Mouse (Mus musculus) ES-CJ7 (cell line): ENCODE results near the gene Rfk.

Source experiments
- DNase-seq: peaks from one replicate; pipeline ENCODE4 v3.0.0; 2011; ENCODE audit warnings: low read depth, low spot score

Rfk gene

DNA sequence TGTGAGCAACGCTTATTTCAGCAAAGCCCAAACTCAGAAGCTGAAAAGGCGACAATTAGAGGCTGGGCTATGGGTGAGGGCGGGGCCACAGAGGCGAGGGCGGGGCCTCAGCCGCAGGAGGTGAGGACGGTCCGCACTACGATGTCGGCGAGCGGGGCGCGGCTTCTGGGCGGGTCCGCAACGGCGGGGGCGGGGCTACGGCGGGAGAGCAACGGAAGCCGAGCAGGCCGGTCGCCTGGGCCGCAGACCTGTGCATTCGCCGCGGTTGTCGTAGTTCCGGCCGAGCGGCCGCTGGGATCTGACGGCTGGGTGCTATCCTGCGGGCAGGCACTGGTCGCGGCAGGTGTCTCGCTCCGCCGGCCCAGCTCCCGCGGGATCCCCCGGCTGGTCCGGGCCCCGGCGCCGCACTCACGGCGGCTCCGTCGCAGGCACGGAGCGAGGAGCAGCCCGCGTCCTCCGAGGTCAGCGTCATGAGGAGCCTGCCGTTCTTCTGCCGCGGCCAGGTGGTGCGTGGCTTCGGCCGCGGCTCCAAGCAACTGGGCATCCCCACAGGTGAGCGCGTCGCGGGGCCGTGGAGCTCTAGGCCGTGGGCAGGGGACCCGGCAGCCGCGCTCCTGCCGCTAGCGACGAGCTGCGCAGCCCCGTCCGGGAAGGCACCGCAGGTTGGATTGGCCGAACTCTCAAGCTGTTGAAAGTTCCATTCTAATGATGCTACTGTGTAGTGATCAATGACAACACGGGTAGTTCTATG lies at the start of gene Rfk:
Gene Rfk (plus strand): TSS at position 203 of the 751 bp plus-strand sequence.
- DNase-seq, result peak; percentile 89

DNA sequence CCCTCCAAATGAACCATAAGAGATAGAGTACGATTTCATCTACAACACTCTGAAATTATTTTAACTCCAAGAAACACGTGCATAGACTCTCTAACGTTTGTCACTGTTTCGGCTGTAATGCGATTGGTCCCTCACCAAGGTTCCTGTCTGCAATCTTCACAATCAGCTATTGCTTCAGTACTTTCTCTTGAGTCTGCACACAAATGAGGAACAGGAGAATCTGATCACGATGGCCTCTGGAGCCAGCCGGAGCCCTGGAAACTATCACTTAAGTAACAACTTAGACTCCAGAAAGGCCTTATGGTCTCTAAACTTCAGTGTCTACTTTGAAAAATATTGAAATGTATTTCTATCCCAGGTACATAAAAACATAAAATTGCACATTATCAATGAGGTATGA lies 49.0 kb upstream of the Rfk start:
- no peak for DNase-seq

DNA sequence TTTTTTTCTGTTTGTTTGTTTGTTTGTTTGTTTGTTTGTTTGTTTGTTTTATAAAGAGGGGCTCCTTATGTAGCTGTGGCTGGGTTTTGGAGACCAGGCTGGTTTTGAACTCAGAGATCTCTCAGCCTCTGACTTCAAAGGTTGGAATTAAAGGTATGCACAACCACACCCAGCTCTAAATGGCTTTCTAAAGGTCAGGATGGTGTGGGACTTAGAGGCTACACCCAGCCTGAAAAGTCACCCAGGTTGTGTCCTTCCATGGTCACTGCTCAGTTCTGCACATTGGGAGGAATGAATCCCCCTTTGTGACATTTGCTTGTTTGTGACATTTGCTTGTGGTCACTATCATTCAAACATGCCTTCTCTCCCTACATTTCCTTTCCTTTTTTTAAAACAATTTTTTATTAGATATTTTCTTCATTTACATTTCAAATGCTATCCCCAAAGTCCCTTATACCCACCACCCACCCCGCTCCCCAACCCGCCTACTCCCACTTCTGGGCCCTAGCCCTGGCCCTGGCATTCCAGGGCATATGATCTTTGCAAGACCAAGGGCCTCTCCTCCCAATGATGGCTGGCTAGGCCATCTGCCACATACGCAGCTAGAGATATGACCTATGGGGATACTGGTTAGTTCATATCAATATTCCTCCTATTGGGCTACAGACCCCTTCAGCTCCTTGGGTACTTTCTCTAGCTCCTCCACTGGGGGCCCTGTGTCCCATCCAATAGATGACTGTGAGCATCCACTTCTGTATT lies 46.9 kb upstream of the Rfk start:
- peak; percentile 61 for DNase-seq

DNA sequence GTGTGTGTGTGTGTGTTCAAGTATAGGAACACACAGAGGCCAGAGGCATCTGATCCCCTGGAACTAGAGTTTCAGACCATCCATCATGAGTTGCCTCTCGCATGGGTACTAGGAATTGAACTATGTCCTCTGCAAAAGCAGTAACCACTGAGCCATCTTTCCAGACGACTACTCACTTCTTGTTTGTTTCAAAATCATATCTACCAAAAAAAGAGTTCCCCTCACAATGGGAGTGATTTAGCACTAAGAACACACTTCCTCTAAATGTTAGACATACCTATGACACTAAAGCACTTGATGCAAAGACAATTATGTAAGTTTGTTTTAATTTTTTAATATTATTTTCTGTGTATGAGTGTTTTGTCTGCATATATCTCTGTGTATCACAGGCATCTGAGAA lies 46.0 kb upstream of the Rfk start:
- DNase-seq, result no peak

DNA sequence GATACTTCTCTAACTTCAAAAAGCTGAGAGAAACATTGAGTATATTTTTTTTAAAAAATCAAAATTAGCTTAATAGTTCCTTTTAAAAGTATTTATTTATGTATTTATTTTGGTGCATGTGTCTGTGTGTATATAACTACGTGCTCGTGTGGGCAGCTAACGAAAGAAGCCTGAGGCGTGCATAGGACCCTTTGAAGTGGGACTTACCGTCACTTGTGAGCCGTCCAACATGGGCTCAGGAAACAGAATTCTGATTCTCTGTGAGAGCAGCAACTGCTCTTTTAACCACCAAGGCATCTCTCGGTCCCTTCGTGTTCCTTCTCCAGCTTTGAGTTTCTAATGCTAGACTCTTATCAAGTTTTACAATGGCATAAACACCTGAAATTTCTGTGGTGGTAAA lies 40.1 kb upstream of the Rfk start:
- no peak for DNase-seq

DNA sequence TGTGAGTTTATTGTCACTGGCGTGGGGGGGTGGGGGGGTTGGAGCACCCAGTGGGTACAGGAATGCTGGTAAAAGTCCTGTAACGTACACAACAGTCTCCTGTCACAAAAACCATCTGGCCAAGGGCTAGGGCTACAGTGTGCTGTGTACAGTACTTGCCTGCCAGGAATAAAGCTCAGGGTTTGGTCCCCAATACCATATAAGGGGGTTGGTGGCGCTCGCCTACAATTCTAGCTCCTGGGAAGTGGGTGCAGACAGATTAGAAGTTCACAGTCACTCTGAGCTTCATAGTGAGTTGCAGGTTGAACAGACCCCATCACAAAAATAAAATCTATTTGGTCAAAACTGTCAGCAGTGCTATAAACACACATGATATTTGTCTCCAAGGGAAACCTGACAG lies 39.5 kb upstream of the Rfk start:
- DNase-seq, result no peak

DNA sequence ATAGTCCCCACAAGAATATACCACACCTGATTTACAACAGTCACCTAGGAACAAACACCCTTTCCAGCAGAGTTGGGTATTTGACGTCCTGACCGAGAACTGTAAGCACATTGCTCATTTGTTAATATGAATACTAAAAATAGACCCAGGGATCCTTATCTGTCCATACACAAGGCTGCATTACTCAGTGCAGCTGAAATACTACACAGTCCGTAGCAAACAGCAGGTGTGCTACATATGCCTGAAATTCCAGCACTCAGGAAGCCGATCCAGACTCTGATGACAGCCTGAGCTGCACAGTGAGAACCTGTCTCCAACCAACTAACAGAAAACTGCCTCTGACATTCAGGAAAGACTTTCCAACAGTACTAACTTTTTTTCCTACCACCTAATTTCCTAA lies 39.0 kb upstream of the Rfk start:
- DNase-seq, result no peak

DNA sequence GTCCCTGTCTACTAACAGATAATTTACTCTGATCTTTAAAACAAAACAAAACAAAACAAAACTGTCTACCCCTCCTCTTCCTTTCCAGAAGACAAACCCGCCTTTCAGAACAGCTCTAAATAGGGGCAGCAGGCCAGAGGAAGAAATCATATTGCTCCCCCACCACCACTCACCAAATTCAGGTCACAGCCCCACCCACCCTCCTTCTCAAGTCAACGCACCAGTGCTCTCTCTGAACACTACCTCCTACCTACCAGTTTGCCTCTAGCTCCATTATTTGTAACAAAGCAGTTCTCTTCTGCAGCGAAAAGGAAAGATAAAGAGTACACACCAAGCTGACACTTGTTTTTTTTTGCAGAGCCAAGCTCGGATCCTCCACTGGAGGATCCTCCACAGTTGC lies 38.5 kb upstream of the Rfk start:
- peak; percentile 13 for DNase-seq

DNA sequence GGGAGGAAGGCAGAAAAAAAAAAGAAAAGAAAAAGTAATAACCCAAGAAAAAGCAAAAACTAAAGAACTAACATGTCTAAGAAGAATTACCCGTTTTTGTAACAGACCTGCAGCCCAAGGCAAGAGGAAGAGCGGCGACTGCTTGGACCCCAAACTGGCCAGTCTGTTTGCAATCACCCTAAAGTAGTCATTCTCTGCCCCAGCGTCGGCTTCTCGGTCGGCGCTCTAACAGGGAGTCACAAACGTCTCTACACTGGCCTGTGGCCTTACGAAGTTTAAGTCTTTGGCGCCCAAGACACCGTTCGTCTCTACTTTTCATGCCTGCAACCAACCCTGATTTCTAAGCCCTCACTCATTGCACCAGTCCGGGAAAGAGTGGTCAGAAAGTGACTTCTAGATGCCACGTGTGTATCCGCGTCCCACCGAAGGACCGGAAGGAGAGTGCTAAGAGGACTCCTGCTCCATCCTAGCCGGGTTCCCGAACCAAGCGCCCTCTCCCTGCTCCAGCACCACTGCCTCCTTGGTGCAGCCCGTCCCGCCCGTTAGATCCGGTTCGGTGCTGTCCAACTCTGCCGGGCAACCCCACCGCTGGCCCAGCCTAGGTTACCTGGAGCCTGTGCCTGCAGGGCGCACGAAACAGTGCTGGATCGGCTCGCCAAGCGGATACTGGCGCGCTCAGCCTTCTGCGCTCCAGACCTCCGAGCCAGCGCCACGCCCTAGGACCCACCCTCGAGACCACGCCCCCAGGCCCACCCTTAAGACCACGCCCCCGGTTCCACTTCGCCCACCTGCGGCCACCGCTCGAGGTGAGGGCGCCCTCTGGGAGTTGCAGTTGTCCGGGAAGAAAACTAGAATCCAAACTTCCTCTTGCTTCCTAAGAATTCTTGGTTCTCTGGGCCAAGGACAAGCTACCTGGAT lies 37.6 kb upstream of the Rfk start:
- peak; percentile 86 for DNase-seq

DNA sequence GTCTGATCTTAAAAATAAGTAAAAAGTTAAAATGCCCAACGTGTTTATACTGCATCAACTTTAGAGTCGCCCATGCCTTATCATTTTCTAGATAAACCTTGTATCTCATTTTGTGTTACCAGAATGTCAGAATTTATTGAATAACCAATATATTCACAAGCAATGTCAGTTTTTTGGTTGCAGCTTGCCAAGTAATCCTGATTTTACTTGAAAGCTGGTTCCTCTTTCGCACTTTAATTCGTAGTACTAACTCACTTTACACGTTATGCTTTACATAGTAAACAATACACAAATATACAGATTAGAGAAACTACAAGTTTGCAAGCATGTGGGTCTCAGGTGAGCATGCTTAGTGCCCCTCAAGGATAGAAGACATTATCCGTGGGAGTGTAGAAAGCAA lies 36.9 kb upstream of the Rfk start:
- DNase-seq, result no peak

DNA sequence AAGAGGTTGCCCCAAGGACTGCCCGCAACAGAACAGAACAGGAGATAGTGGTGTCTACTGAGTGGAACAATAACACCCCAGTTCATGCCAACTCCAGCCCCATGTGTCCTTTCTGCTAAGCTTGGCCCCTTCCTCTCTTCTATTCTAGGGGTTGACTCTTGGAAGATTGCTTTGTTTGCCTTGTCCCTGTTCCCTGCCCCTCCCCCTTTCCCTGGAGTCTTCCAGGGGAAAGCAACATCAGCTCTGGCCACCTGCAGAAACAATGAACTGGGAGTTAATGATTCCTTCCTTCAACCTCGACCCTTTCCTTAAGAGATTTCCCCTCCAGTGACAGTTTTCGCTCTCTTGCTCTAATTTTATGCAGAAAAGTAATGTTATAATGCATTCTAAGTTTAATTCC lies 36.5 kb upstream of the Rfk start:
- DNase-seq, result no peak

DNA sequence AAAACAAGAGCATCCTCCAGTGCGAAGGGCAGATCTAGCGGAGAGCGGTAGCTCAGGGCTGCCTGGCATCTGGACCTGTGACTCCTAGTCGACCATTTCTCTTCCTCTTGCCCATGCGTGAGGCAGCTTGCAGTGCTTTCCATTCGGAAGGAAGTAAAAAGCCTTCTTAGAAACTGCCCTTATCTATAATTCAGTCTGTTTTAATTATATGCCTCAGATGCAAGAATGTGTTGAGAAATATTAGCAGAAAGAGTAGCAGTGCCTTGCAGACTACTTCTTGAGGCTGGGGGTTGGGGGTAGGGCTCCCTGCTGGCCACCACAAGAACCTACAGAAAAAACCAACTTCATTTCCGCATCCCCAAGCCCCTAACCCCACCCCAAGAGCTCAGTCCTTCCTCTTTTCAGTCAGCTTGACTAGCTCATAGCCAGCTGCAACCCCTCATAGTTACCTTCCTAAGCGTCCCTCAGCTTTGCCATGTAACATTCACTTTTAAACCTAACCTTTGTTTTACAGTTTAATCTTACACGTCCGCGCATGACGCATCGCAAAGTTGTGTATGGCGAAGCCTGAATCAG lies 34.4 kb upstream of the Rfk start:
- no peak for DNase-seq

DNA sequence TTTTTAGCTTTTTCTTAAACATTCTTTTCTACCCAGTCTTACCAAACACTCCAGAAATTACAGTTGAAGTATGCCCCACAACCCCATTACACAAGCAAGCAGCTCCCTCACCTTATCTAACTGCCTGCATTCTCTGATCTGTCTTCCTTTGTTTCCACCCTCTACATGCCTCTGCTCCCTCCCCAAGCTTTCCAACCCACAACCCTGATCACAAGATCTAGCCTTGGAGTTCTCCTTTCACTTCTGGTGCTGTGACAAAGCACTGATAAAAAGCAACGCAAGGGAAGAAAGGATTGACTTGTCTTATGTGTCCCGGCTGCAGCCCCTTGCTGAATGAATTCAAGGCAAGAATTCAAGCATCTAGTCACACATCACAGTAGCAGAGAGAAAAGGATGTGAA lies 32.7 kb upstream of the Rfk start:
- DNase-seq, result no peak

DNA sequence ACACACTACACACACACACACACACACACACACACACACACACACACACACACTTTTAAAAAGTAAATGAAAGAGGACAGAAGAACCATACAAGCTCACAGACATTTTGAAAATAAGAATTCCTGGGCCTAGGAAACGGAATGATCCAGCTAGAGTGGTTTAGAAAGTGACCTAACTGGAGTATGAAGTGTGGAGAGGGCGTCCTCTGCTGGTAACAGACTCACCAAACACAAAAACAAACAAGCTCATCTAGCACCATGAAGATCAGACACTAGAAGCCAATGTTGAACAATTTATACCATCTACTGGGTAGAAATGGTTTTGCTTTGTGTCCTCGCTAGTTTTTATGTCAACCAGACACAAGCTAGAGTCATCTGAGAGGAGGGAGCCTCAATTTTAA lies 29.1 kb upstream of the Rfk start:
- DNase-seq, result peak; percentile 72

DNA sequence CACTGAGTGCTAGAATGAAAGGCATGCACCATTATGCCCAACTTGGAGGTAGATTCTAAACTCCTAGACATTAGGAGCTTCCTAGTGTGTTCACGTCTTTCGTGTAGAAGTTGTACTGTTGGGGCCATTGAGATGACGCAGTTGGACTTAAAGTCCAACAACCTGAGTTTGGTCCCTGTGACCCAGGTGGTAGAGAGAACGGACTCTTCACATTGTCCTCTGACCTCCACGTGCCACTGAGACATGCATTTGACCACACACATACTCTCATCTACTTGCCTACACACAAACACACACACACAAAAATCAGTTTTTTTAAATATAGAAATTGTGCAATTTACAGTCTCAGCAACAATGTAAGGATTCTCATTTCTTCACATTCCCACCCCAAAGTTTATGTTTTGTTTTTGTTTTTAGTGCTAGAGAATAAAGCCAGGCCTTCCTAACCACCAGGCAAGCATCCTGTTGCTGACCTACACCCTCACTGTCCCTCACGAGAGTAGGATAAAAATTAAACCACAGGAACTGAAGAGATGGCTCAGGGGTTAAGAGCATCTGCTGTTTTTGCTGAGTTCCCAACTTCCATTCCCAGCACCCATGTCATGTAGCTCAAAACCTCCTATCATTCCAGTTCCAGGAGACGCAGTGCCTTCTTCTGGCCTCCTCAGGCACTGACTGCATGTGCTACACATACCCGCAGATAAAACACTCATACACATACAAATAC lies 27.3 kb upstream of the Rfk start:
- DNase-seq, result no peak

DNA sequence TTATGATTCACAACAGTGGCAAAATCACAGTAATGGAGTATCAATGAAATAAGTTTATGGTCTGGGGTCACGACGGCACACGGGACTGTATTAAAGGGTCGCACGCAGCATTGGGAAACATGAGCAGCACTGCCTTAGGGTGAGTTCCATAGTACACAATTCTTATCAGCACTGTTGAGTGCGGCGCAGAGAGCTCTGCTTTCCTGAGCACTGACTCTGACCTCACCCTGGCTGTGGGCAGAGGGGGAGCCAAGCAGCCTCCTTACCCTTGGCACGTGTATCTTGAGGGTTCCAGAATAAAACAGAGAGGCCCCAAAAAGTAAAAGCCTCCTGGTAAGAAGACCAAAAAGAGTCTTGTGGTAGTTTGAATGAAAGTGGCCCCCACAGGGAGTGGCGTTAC lies 25.3 kb upstream of the Rfk start:
- no peak for DNase-seq

DNA sequence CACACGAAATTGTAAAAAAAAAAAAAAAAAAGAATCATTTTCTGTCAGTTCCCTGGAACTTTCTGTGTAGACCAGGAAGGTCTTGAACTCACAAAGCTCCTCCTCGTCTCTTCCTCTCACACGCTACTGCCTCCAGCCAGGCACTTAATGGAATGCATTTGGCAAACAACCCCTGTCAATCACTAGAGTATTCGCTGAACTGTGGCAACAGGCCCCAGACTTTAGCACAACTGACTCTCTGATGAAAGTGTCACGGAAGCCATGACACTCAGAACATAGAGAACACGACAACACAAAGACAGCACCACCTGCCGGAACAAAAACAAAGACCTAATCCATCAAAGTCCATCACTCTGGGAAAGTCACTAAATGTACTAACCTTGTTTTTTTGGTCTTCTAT lies 24.3 kb upstream of the Rfk start:
- DNase-seq, result no peak

DNA sequence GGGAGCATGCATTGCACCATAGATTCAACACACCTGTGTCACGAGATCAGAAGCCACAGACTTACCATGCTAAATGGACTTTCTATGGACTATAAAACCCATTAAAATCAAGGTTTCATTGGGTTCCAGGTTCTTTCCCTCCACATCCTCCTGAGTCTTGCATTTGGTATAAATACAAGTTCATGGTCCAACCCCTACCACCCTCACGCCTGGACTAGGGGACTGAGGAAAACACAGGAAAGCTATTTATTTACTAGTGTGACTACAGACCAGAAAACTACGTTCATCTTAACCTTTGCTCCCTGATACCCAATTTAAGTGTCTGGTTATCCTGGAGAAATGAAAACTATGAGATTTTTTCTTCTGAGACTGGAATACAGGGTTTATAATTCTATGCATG lies 21.1 kb upstream of the Rfk start, which contains the start of gene Gcnt1:
Gene Gcnt1 (minus strand): TSS at position 144 of the 400 bp plus-strand sequence.
- DNase-seq, result no peak

DNA sequence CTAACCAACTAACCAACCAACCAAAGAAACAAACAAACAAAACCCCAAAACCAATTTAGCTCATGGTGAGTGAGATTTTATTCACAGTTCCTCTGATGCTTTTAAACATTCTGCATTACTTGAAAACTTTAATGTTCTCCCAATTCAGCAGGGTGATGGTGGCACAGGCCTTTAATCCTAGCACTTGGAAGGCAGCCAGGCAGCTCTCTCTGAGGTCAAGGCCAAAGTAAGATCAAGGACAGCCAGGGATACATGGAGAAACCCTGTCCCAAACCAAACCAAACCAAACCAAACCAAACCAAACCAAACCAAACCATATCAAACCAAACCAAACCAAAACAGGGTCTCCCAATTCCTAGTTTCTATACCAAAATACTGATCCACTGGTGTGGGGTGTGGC lies 15.0 kb upstream of the Rfk start:
- no peak for DNase-seq

DNA sequence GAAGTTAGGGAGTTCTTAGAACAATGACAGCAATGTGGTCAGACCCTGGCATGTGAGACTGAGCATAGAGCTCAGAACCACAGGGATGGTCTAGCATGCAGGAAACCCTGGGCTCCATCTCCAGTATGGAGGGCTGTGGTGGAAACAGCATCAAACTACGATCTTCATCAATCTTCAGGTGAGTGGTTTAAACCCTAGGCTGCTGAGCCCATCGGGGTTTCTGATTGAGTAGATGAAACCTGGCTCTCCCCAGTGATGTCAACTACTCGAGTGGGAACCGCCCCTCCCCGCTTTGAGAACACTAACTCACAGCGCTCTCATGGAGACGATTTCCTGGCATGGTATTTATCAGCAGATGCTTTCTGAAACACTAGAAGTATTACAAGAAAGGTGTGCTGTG lies 13.3 kb upstream of the Rfk start:
- no peak for DNase-seq

DNA sequence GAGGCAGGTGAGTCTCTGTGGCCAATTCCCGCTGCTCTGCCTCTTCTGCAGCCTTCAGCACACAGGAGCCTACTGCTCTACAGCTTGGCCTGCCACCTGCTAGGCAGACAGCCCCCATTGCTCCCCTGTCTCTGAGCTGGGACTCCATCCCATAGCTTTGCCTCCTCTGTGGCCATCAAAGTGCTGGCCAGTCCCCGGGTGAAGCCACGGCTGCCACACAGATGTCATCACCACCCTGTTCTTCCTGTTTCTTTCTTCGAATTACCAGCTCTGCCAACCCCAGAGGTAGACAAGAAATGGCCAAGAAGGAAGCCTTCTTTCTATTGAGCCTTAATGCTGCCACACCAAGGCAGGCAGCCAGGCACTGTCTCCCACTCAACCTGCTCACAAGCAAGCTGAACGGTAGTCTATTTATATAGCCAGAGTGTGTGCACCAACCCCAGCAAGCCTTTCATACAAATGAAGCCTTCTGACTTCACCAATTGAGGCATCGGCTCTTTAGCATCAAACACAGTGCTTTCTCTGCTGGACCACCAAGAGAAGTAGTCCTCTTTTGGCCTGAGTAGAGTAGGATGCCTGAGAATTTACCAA lies 10.9 kb upstream of the Rfk start:
- DNase-seq, result no peak
